Mouse (Mus musculus) liver, postnatal 0 days (tissue): ENCODE data around the gene Commd1. TPM values are rescaled to one million over a fixed set of nuclear protein-coding genes. Genes with fewer than 3 reads are reported as not detected.

Experiments
- ATAC-seq: fragments of 200-750 bp; cut with Nextera tagmentation; 2 replicates; pipeline ENCODE4 v1.8.0; 2017; ENCODE audit warnings: mild to moderate bottlenecking, moderate library complexity
- DNase-seq: peaks from one replicate; pipeline ENCODE4 v3.0.0-alpha.2; 2016
- H3K27ac ChIP-seq: fragments of 300-500 bp; sonication (generic); 2 replicates; pipeline ENCODE4 v1.5.1; 2014; ENCODE audit warnings: antibody characterized with exemption, moderate library complexity, mild to moderate bottlenecking, low read depth
- H3K27me3 ChIP-seq: fragments of 300-500 bp; sonication (generic); 2 replicates; pipeline ENCODE4 v1.6.1; 2014; ENCODE audit warnings: low read length, control low read depth, mixed read lengths; ENCODE audit not compliant: insufficient read depth
- H3K36me3 ChIP-seq: fragments of 300-500 bp; sonication (generic); replicated peaks from 2 replicates; pipeline ENCODE4 v1.6.1; 2014; ENCODE audit warnings: mild to moderate bottlenecking, control low read depth, low read length, moderate library complexity, mixed read lengths; ENCODE audit not compliant: insufficient read depth
- H3K4me1 ChIP-seq: fragments of 300-500 bp; sonication (generic); 2 replicates; pipeline ENCODE4 v1.6.1; 2014; ENCODE audit warnings: antibody characterized with exemption, mild to moderate bottlenecking, control low read depth; ENCODE audit not compliant: insufficient read depth
- H3K4me2 ChIP-seq: fragments of 300-500 bp; sonication (generic); 2 replicates; pipeline ENCODE4 v1.6.1; 2014; ENCODE audit warnings: low read depth, mild to moderate bottlenecking, low read length, moderate library complexity, mixed read lengths
- H3K4me3 ChIP-seq: fragments of 300-500 bp; sonication (generic); 2 replicates; pipeline ENCODE4 v1.5.1; 2014; ENCODE audit warnings: low read depth, low read length
- H3K9ac ChIP-seq: fragments of 300-500 bp; sonication (generic); replicated peaks from 2 replicates; pipeline ENCODE4 v1.6.1; 2014; ENCODE audit warnings: mild to moderate bottlenecking, moderate library complexity
- H3K9me3 ChIP-seq: fragments of 300-500 bp; sonication (generic); 2 replicates; pipeline ENCODE4 v1.6.1; 2016; ENCODE audit warnings: mild to moderate bottlenecking, control low read depth, low read length, mixed read lengths
- CTCF ChIP-seq: sonication (generic); IDR thresholded peaks from 2 replicates; pipeline ENCODE4 v1.5.1; 2016; ENCODE audit warnings: antibody characterized with exemption, low read depth
- EP300 ChIP-seq: IDR thresholded peaks from 2 replicates; pipeline ENCODE4 v1.6.1; 2016; ENCODE audit warnings: antibody characterized with exemption, low read depth, mild to moderate bottlenecking
- WGBS: fragments of 180-500 bp; shearing (Covaris S2); extraction: QIAGEN DNeasy Blood & Tissue Kit; methylation state at CpG from one replicate; pipeline ENCODE4 v1.1.7; 2014; ENCODE audit not compliant: insufficient replicate concordance; 5-methylcytosine and 5-hydroxymethylcytosine counted together
- polyA plus RNA-seq: library from polyadenylated mRNA; unstranded; fragments of >200 nt; fragmentation: Nextera tagmentation; extraction: Ambion mirVana; gene quantifications from 2 replicates; pipeline ENCODE4 v1.2.1, GENCODE M21; 2015

Commd1 gene
- polyA plus RNA-seq, 1 experiment from 2014 or later, result 157 TPM

DNA sequence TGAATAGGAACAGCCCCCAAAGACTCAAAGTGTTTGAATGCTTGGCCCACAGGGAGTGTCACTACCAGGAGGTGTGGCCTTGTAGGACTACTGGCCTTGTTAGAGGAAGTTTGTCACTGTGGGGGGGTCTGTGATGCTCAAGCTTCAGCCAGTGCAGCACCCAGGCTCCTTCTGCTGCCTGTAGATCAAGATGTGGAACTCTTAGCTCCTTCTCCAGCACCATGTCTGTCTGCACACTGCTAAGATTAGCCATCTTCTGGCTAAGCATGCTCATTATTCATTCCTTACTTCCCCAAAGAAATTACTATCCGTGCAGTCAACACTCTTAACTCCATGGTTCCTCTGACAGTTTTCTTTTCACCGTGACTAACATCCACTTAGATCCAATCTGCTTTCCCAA is 52.1 kb downstream of the Commd1 start:
- no peak for ATAC-seq
- no peaks in the 10 kb centered on the region for H3K27me3 ChIP-seq
- H3K27ac ChIP-seq, result no peak overlapping the region
- no peak overlapping the region for H3K9ac ChIP-seq
- no peak for DNase-seq
- no peaks in the 10 kb centered on the region for H3K9me3 ChIP-seq
- TF ChIP-seq CTCF (no peak), EP300 (no peak)
- peaks cover 16% of the 10 kb centered on the region for H3K4me1 ChIP-seq
- no peak overlapping the region for H3K4me2 ChIP-seq
- no peaks in the 10 kb centered on the region for H3K36me3 ChIP-seq
- no peak overlapping the region for H3K4me3 ChIP-seq
- WGBS, result 57% methylated on average over 2 of the region's 2 CpGs

DNA sequence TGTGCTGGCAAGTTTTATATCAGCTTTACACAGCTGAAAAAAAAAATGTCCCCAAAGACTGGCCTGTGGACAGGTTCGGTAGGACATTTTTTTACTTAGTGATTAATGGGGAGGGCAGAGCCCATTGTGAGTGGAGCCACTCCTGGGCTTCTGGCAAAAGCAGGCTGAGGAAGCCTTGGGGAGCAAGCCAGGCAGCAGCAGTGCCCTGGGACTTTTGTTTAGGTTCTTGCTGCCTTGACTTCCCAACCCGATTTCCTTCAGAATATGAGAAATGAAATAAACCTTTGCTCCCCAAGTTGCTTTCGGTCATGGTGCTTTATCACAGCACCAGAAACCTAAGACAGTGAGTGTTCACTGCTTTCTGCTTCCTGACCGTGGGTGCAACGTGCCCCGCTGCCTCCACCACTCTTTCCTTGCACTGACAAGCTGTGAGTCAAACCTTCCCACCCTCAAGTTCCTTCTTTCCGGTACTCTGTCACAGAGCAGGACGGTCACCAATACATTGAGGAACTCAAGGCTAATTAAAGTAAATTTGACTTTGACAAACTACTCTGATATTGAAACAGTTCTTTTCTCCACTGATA is 53.5 kb downstream of the Commd1 start:
- Histone ChIP-seq H3K9me3 (no peaks in the 10 kb centered on the region), H3K27ac (peak overlapping the region; percentile 44; the same call in 1 of the 2 replicates), H3K27me3 (no peaks in the 10 kb centered on the region), H3K4me1 (peaks cover 16% of the 10 kb centered on the region), H3K4me2 (peak overlapping the region; percentile 22; the same call in 1 of the 2 replicates), H3K9ac (no peak overlapping the region), H3K36me3 (no peaks in the 10 kb centered on the region), H3K4me3 (no peak overlapping the region)
- WGBS, result 31% methylated on average over 8 of the region's 8 CpGs
- DNase-seq, result no peak
- ATAC-seq, result no peak
- no peak for TF ChIP-seq EP300
- TF ChIP-seq CTCF, result no peak

DNA sequence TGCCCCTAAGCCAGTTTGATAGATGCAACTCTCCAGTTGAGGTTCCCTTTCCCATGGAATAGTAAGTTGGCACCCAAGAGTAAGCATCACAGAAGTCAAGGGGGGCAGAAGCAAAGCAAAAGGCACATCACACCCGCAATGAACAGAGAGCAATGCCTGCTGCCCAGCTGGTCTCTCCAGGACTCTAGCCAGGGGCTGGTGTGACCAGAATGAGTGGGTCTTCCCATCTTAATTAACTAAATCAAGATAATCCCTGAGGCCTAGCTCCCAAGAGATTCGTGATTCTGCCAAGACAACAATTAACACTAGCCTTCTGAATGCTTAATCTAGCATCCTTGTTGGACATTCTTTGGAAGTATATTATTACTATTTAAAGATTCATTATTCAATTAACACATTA is 58.6 kb downstream of the Commd1 start:
- H3K36me3 ChIP-seq, result no peaks in the 10 kb centered on the region
- H3K9ac ChIP-seq, result no peak overlapping the region
- no peak overlapping the region for H3K4me2 ChIP-seq
- no peaks in the 10 kb centered on the region for H3K27me3 ChIP-seq
- TF ChIP-seq CTCF, result no peak
- TF ChIP-seq EP300, result no peak
- peaks cover 7% of the 10 kb centered on the region for H3K4me1 ChIP-seq
- DNase-seq (no peak), ATAC-seq (no peak)
- H3K4me3 ChIP-seq, result no peak overlapping the region
- no peaks in the 10 kb centered on the region for H3K9me3 ChIP-seq
- H3K27ac ChIP-seq, result no peak overlapping the region
- WGBS, result 81% methylated on average over 2 of the region's 2 CpGs

DNA sequence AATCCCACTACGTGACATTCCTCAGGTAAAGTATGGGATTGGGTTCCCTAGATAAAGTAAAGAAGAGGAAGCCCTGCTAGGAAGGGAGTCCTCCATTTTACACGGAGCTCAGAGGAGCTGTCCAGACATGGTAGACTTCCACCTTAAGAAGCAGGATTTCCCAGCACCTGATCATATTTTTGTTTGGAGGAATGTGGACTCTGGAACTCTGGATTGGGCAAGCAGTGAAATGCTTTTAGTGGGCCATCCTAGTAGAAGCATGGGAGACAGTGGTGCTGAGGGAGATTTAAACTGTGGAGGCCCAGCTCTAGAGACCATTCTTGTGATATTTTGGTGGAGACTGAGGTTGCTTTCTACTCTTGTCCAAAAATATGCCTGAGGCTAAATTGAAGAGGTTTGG is 59.6 kb downstream of the Commd1 start:
- peaks cover 4% of the 10 kb centered on the region; the same call in 1 of the 2 replicates for H3K4me1 ChIP-seq
- no peaks in the 10 kb centered on the region for H3K27me3 ChIP-seq
- H3K9me3 ChIP-seq, result no peaks in the 10 kb centered on the region
- ATAC-seq (no peak), DNase-seq (no peak)
- H3K4me3 ChIP-seq, result no peak overlapping the region
- no peak overlapping the region for H3K27ac ChIP-seq
- H3K36me3 ChIP-seq, result no peaks in the 10 kb centered on the region
- no peak overlapping the region for H3K4me2 ChIP-seq
- TF ChIP-seq CTCF (no peak), EP300 (no peak)
- 60% methylated on average over 2 of the region's 2 CpGs for WGBS
- no peak overlapping the region for H3K9ac ChIP-seq

DNA sequence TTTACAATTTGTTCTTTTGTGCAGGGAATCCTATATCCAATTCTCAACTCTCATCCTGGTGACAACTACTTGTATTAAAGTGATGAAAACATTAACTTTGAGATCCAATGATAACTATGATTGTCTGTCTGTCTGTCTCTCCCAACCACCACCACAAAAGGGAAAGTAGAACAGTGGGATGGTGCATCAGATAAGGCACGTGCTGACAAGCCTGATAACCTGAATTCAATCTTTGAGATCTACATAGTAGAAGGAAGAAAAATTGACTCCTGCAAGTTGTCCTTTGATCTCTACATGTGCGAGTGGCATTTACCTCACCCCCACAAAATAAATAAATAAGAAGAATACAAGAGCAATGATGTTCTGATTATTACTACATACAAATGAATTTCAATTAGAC is 62.8 kb downstream of the Commd1 start:
- no peaks in the 10 kb centered on the region for H3K9me3 ChIP-seq
- ATAC-seq, result no peak
- no peak overlapping the region for H3K4me3 ChIP-seq
- H3K9ac ChIP-seq, result no peak overlapping the region
- H3K36me3 ChIP-seq, result no peaks in the 10 kb centered on the region
- no peak for DNase-seq
- no peak overlapping the region for H3K4me2 ChIP-seq
- WGBS, result 53% methylated on average over 2 of the region's 2 CpGs
- H3K4me1 ChIP-seq, result peaks cover 3% of the 10 kb centered on the region; the same call in 1 of the 2 replicates
- no peak overlapping the region for H3K27ac ChIP-seq
- TF ChIP-seq EP300, result no peak
- no peak for TF ChIP-seq CTCF
- no peaks in the 10 kb centered on the region for H3K27me3 ChIP-seq

DNA sequence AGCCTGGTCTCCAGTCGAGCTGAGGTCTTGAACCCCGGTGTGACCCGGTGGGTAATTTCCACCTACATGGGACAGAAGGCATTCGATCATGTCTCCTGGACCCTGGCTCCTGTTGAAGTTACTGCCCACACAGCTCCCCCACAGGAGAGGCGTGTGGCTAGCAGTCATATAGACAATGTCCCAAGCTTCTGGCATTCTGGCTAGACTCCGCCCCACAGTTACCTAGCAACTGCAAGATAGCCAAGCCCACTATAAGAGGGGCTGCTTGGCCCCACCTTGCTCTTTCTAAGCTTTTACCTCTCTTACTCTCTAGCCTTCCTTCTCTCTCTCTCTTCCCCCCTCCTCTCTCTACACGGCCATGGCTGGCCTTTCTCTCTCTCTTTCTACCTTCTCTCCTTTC is 64.4 kb downstream of the Commd1 start:
- 80% methylated on average over 7 of the region's 7 CpGs for WGBS
- H3K4me2 ChIP-seq, result no peak overlapping the region
- ATAC-seq (no peak), DNase-seq (no peak)
- H3K27ac ChIP-seq, result no peak overlapping the region
- H3K4me3 ChIP-seq, result no peak overlapping the region
- TF ChIP-seq EP300 (no peak), CTCF (no peak)
- peaks cover 2% of the 10 kb centered on the region; the same call in 1 of the 2 replicates for H3K4me1 ChIP-seq
- no peak overlapping the region for H3K9ac ChIP-seq
- no peaks in the 10 kb centered on the region for H3K27me3 ChIP-seq
- H3K9me3 ChIP-seq, result no peaks in the 10 kb centered on the region
- no peaks in the 10 kb centered on the region for H3K36me3 ChIP-seq

DNA sequence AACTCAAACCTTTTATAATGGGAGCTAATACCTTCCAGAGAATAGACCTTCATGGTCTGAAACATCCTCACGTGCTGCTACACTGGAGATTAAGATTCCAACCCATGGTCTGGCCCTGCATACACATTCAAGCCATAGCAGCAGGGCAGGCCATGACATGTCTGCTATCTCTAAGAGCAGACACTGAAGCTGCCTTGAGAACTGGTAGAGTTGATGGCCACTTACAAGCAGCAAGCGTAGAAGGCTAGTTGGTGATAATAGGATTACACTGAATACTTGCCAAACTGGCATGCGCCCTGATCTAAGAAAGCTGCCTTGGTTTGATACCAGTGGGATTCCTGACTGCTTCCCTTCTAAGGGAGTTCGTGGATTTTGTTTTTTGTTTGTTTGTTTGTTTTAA is 68.4 kb downstream of the Commd1 start:
- H3K4me2 ChIP-seq, result no peak overlapping the region
- peak; percentile 75 for TF ChIP-seq EP300
- TF ChIP-seq CTCF, result no peak
- H3K4me3 ChIP-seq, result no peak overlapping the region
- H3K36me3 ChIP-seq, result no peaks in the 10 kb centered on the region
- 53% methylated on average over 4 of the region's 4 CpGs for WGBS
- H3K9ac ChIP-seq, result no peak overlapping the region
- H3K4me1 ChIP-seq, result 0 out of 2 replicates have a peak, but pooled peaks cover 2% of the 10 kb centered on the region
- no peak for DNase-seq
- ATAC-seq, result peak; percentile 84
- no peaks in the 10 kb centered on the region for H3K9me3 ChIP-seq
- H3K27ac ChIP-seq, result no peak overlapping the region
- no peaks in the 10 kb centered on the region for H3K27me3 ChIP-seq
